Mouse (Mus musculus) forebrain, embryonic 16.5 days (tissue): ENCODE results near the gene Tmem59l. TPM values are rescaled to one million over a fixed set of nuclear protein-coding genes. Genes with fewer than 3 reads are reported as not detected.
"Not testable (repeated sequence)": the region's sequence is repeated elsewhere in the genome, so short reads cannot be mapped to it uniquely, and the experiment has no call there.

Source experiments
- ATAC-seq: fragments of 200-750 bp; cut with Nextera tagmentation; 2 replicates; pipeline ENCODE4 v1.8.0; 2017; ENCODE audit warnings: mild to moderate bottlenecking, moderate library complexity
- H3K27ac ChIP-seq: fragments of 300-500 bp; sonication (generic); 2 replicates; pipeline ENCODE4 v1.5.1; 2014; ENCODE audit warnings: low read length, control low read depth
- H3K27me3 ChIP-seq: fragments of 300-500 bp; sonication (generic); replicated peaks from 2 replicates; pipeline ENCODE4 v1.6.1; 2014; ENCODE audit warnings: low read length; ENCODE audit not compliant: control insufficient read depth, insufficient read depth
- H3K36me3 ChIP-seq: fragments of 300-500 bp; sonication (generic); 2 replicates; pipeline ENCODE4 v1.6.1; 2014; ENCODE audit not compliant: control insufficient read depth, insufficient read depth
- H3K4me1 ChIP-seq: fragments of 300-500 bp; sonication (generic); replicated peaks from 2 replicates; pipeline ENCODE4 v1.6.1; 2014; ENCODE audit warnings: low read length; ENCODE audit not compliant: control insufficient read depth, insufficient read depth
- H3K4me2 ChIP-seq: fragments of 300-500 bp; sonication (generic); 2 replicates; pipeline ENCODE4 v1.6.1; 2014; ENCODE audit warnings: mild to moderate bottlenecking, low read length, control low read depth
- H3K4me3 ChIP-seq: fragments of 300-500 bp; sonication (generic); replicated peaks from 2 replicates; pipeline ENCODE4 v1.5.1; 2014; ENCODE audit warnings: mild to moderate bottlenecking, low read length, control low read depth
- H3K9ac ChIP-seq: fragments of 300-500 bp; sonication (generic); replicated peaks from 2 replicates; pipeline ENCODE4 v1.6.1; 2014; ENCODE audit warnings: low read depth, low read length, control low read depth
- H3K9me3 ChIP-seq: fragments of 300-500 bp; sonication (generic); 2 replicates; pipeline ENCODE4 v1.6.1; 2016; ENCODE audit warnings: low read length; ENCODE audit not compliant: control insufficient read depth
- WGBS: fragments of 180-500 bp; shearing (Covaris S2); extraction: QIAGEN DNeasy Blood & Tissue Kit; methylation state at CpG from one replicate; pipeline ENCODE4 v1.1.7; 2014; 5-methylcytosine and 5-hydroxymethylcytosine counted together
- polyA plus RNA-seq: library from polyadenylated mRNA; unstranded; fragments of >200 nt; fragmentation: Nextera tagmentation; extraction: Ambion mirVana; gene quantifications from 2 replicates; pipeline ENCODE4 v1.2.1, GENCODE M21; 2015

Gene Tmem59l
- polyA plus RNA-seq, 1 experiment from 2014 or later, result 90.8 TPM

- Histone ChIP-seq H3K4me2 (peak overlapping the region; percentile 89), H3K4me1 (peaks cover 40% of the 10 kb centered on the region), H3K4me3 (peak overlapping the region; percentile 77), H3K27ac (peak overlapping the region; percentile 54), H3K36me3 (peaks cover 2% of the 10 kb centered on the region), H3K9ac (peak overlapping the region; percentile 94), H3K9me3 (no peaks in the 10 kb centered on the region), H3K27me3 (no peaks in the 10 kb centered on the region)
- WGBS, result under 1% methylated on average over 8 of the region's 8 CpGs
- ATAC-seq, result 0 out of 2 replicates have a peak, but pooled peaks have one; percentile 9
These were observed 40.0 kb upstream of the Tmem59l start for GRCm38 (mm10) chr8:70527111-70527511.

- no peaks in the 10 kb centered on the region for H3K27me3 ChIP-seq
- under 1% methylated on average over 48 of the region's 51 CpGs for WGBS
These were observed 35.6 kb upstream of the Tmem59l start for GRCm38 (mm10) chr8:70522592-70523403.

GRCm38 (mm10) chr8:70519606-70520005 is 32.4 kb upstream of the Tmem59l start:
- no peak for ATAC-seq
- Histone ChIP-seq H3K9me3 (no peaks in the 10 kb centered on the region), H3K4me1 (peaks cover 13% of the 10 kb centered on the region), H3K36me3 (0 out of 2 replicates have a peak, but pooled peaks cover 3% of the 10 kb centered on the region), H3K4me3 (no peak overlapping the region), H3K27ac (no peak overlapping the region), H3K9ac (no peak overlapping the region), H3K4me2 (no peak overlapping the region), H3K27me3 (no peaks in the 10 kb centered on the region)
- 55% methylated on average over 2 of the region's 2 CpGs for WGBS

More at GRCm38 (mm10) chr8:70522592-70523403, 35.6 kb upstream of the Tmem59l start:
- Histone ChIP-seq H3K36me3 (0 out of 2 replicates have a peak, but pooled peaks cover 3% of the 10 kb centered on the region), H3K4me1 (peaks cover 21% of the 10 kb centered on the region), H3K9ac (peak overlapping the region; percentile 80), H3K4me2 (peak overlapping the region; percentile 68), H3K9me3 (no peaks in the 10 kb centered on the region), H3K4me3 (peak overlapping the region; percentile 85), H3K27ac (peak overlapping the region; percentile 87)
- peak; percentile 83 for ATAC-seq

- H3K4me2 ChIP-seq, result no peak overlapping the region
- H3K27ac ChIP-seq, result no peak overlapping the region
- WGBS, result 91% methylated on average over 6 of the region's 6 CpGs
- no peak for ATAC-seq
- H3K27me3 ChIP-seq, result no peaks in the 10 kb centered on the region
- no peak overlapping the region for H3K4me3 ChIP-seq
- H3K4me1 ChIP-seq, result peaks cover 13% of the 10 kb centered on the region
- H3K9ac ChIP-seq, result no peak overlapping the region
- 0 out of 2 replicates have a peak, but pooled peaks cover 4% of the 10 kb centered on the region for H3K36me3 ChIP-seq
- no peaks in the 10 kb centered on the region for H3K9me3 ChIP-seq
These were observed 31.9 kb upstream of the Tmem59l start for GRCm38 (mm10) chr8:70519043-70519442.

GRCm38 (mm10) chr8:70517940-70518643 is 30.9 kb upstream of the Tmem59l start:
- WGBS, result 75% methylated on average over 10 of the region's 10 CpGs
- Histone ChIP-seq H3K27ac (no peak overlapping the region), H3K4me3 (no peak overlapping the region), H3K27me3 (no peaks in the 10 kb centered on the region), H3K9ac (no peak overlapping the region), H3K4me2 (no peak overlapping the region), H3K4me1 (peaks cover 7% of the 10 kb centered on the region), H3K9me3 (no peaks in the 10 kb centered on the region), H3K36me3 (0 out of 2 replicates have a peak, but pooled peaks cover 7% of the 10 kb centered on the region)
- no peak for ATAC-seq

- no peak overlapping the region for H3K9ac ChIP-seq
- no peaks in the 10 kb centered on the region for H3K27me3 ChIP-seq
- 29% methylated on average over 2 of the region's 2 CpGs for WGBS
- no peak overlapping the region for H3K4me2 ChIP-seq
- peaks cover 17% of the 10 kb centered on the region for H3K4me1 ChIP-seq
- no peak for ATAC-seq
- no peak overlapping the region for H3K27ac ChIP-seq
- H3K9me3 ChIP-seq, result no peaks in the 10 kb centered on the region
- H3K36me3 ChIP-seq, result peaks cover 6% of the 10 kb centered on the region; the same call in 1 of the 2 replicates
- H3K4me3 ChIP-seq, result no peak overlapping the region
These were observed 26.3 kb upstream of the Tmem59l start for GRCm38 (mm10) chr8:70513441-70513840.

- no peaks in the 10 kb centered on the region for H3K9me3 ChIP-seq
- H3K27ac ChIP-seq, result no peak overlapping the region
- H3K4me2 ChIP-seq, result no peak overlapping the region
- H3K27me3 ChIP-seq, result no peaks in the 10 kb centered on the region
- 92% methylated on average over 11 of the region's 11 CpGs for WGBS
- H3K4me3 ChIP-seq, result no peak overlapping the region
- peaks cover 11% of the 10 kb centered on the region for H3K36me3 ChIP-seq
- peaks cover 18% of the 10 kb centered on the region for H3K4me1 ChIP-seq
- ATAC-seq, result no peak
- H3K9ac ChIP-seq, result no peak overlapping the region
These were observed 25.2 kb upstream of the Tmem59l start for GRCm38 (mm10) chr8:70512253-70512903.

GRCm38 (mm10) chr8:70511770-70512169 is 24.6 kb upstream of the Tmem59l start:
- WGBS, result 94% methylated on average over 2 of the region's 2 CpGs
- ATAC-seq, result no peak
- Histone ChIP-seq H3K9me3 (no peaks in the 10 kb centered on the region), H3K27me3 (no peaks in the 10 kb centered on the region), H3K36me3 (peaks cover 11% of the 10 kb centered on the region), H3K4me1 (peaks cover 18% of the 10 kb centered on the region), H3K27ac (no peak overlapping the region), H3K4me2 (no peak overlapping the region), H3K9ac (no peak overlapping the region), H3K4me3 (no peak overlapping the region)

GRCm38 (mm10) chr8:70511174-70511573 is 24.0 kb upstream of the Tmem59l start:
- 89% methylated on average over 6 of the region's 6 CpGs for WGBS

More at GRCm38 (mm10) chr8:70511174-70511573, 24.0 kb upstream of the Tmem59l start:
- Histone ChIP-seq H3K4me3 (peak overlapping the region; percentile 87), H3K36me3 (peaks cover 11% of the 10 kb centered on the region), H3K4me1 (peaks cover 18% of the 10 kb centered on the region), H3K27ac (peak overlapping the region; percentile 33), H3K4me2 (peak overlapping the region; percentile 49)
- not testable (repeated sequence) for H3K9ac ChIP-seq, H3K27me3 ChIP-seq, H3K9me3 ChIP-seq, ATAC-seq
